Mouse (Mus musculus) heart, embryonic 12.5 days (tissue): ENCODE measurements around the gene Mroh2a. TPM values are rescaled to one million over a fixed set of nuclear protein-coding genes. Genes with fewer than 3 reads are reported as not detected.

Experiments used
- ATAC-seq: fragments of 200-750 bp; cut with Nextera tagmentation; 2 replicates; pipeline ENCODE4 v1.8.0; 2017; ENCODE audit warnings: moderate TSS enrichment, moderate library complexity; ENCODE audit not compliant: insufficient number of reproducible peaks, low FRiP score
- H3K27ac ChIP-seq: fragments of 300-500 bp; sonication (generic); 2 replicates; pipeline ENCODE4 v1.5.1; 2016; ENCODE audit warnings: mild to moderate bottlenecking, moderate library complexity; ENCODE audit not compliant: poor library complexity, severe bottlenecking
- H3K27me3 ChIP-seq: fragments of 300-500 bp; sonication (generic); replicated peaks from 2 replicates; pipeline ENCODE4 v1.6.1; 2016; ENCODE audit warnings: mild to moderate bottlenecking, moderate library complexity
- H3K36me3 ChIP-seq: fragments of 300-500 bp; sonication (generic); 2 replicates; pipeline ENCODE4 v1.6.1; 2016; ENCODE audit warnings: mild to moderate bottlenecking, moderate library complexity
- H3K4me1 ChIP-seq: fragments of 300-500 bp; sonication (generic); replicated peaks from 2 replicates; pipeline ENCODE4 v1.6.1; 2016; ENCODE audit warnings: mild to moderate bottlenecking
- H3K4me2 ChIP-seq: fragments of 300-500 bp; sonication (generic); 2 replicates; pipeline ENCODE4 v1.6.1; 2016; ENCODE audit warnings: mild to moderate bottlenecking, moderate library complexity
- H3K4me3 ChIP-seq: fragments of 300-500 bp; sonication (generic); 2 replicates; pipeline ENCODE4 v1.5.1; 2016; ENCODE audit warnings: mild to moderate bottlenecking
- H3K9ac ChIP-seq: fragments of 300-500 bp; sonication (generic); 2 replicates; pipeline ENCODE4 v1.6.1; 2016; ENCODE audit warnings: mild to moderate bottlenecking, moderate library complexity
- H3K9me3 ChIP-seq: fragments of 300-500 bp; sonication (generic); replicated peaks from 2 replicates; pipeline ENCODE4 v1.6.1; 2016; ENCODE audit warnings: mild to moderate bottlenecking, moderate library complexity
- WGBS: fragments of 180-500 bp; shearing (Covaris S2); methylation state at CpG from one replicate; pipeline ENCODE4 v1.1.7; 2016; 5-methylcytosine and 5-hydroxymethylcytosine counted together
- polyA plus RNA-seq: library from polyadenylated mRNA; unstranded; fragments of >200 nt; fragmentation: Nextera tagmentation; extraction: Ambion mirVana; gene quantifications from 2 replicates; pipeline ENCODE4 v1.2.1, GENCODE M21; 2016

The Mroh2a gene
- polyA plus RNA-seq, 1 experiment from 2014 or later = 0.56 TPM

DNA sequence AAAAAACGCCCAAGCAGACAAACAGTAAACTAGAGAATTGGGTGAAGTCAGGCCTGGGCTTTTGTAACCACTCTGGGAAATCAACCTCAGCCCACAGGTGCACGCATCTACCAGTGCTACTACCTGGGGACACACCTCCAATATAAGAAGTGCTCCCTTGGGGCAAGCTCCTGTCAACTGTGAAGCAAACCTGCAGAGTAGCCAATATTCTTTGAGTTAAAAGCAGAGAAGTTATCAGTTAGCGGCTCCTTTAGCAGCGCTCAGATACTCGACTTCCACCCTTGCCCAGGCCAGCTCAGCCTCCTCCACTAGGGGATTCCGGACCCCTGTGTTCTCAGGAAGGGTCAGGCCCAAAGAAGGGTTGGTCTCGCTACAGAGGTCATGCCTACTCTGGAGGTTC is 34.9 kb downstream of the Mroh2a start:
- no peaks in the 10 kb centered on the region for H3K27me3 ChIP-seq
- peaks cover 35% of the 10 kb centered on the region for H3K4me1 ChIP-seq
- no peak overlapping the region for H3K4me3 ChIP-seq
- WGBS = 83% methylated on average over 7 of the region's 7 CpGs
- H3K27ac ChIP-seq = no peak overlapping the region
- ATAC-seq = 0 out of 2 replicates have a peak, but pooled peaks have one; percentile 0
- H3K4me2 ChIP-seq = no peak overlapping the region
- peaks cover 72% of the 10 kb centered on the region for H3K36me3 ChIP-seq
- no peak overlapping the region for H3K9ac ChIP-seq
- H3K9me3 ChIP-seq = peaks cover 20% of the 10 kb centered on the region

DNA sequence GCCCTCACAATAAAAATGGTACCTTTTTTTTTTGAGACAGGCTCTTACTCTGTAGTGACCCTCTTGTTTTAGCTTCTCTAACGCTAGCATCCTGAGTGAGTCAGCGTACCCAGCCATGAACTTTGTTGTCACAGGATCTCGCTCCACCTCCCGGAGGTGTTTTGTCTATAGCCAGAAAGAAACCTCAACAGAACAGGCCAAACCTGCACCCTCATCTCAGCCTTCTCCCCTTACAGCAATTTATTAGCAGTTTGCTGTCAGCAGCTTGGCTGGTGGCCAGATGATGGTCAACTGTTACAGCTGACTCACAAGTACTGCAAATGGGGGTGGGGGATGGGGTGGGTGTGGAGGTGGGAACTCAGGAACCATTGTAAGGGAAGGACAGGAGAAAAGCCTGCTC is 35.5 kb downstream of the Mroh2a start:
- Histone ChIP-seq H3K4me1 (peaks cover 35% of the 10 kb centered on the region), H3K9ac (no peak overlapping the region), H3K4me2 (no peak overlapping the region), H3K36me3 (peaks cover 78% of the 10 kb centered on the region), H3K4me3 (no peak overlapping the region), H3K27me3 (no peaks in the 10 kb centered on the region), H3K27ac (no peak overlapping the region), H3K9me3 (peaks cover 16% of the 10 kb centered on the region)
- 75% methylated on average over 4 of the region's 4 CpGs for WGBS
- ATAC-seq = peak; percentile 5; the same call in 1 of the 2 replicates

DNA sequence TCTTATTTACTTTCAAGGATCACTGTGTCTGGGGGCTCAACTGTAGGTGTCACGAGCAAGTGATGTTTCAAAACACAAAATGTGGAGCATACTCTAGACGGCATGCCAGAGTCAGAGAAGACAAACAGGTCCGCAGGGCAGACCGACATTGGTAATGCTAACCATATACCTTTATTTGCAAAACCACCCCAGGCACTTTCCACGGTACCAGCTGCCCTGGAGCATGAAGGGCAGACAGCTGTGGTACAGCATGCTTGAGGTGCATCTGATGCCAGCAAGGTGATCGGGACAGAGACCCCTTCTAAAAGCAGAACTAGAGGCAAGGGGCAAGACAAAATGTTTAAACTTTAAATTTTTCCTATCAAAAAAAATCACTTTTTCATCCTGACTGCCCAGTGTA is 36.2 kb downstream of the Mroh2a start:
- peaks cover 85% of the 10 kb centered on the region for H3K36me3 ChIP-seq
- H3K27ac ChIP-seq = no peak overlapping the region
- no peak overlapping the region for H3K4me3 ChIP-seq
- 75% methylated on average over 6 of the region's 6 CpGs for WGBS
- H3K27me3 ChIP-seq = no peaks in the 10 kb centered on the region
- H3K9me3 ChIP-seq = peaks cover 9% of the 10 kb centered on the region
- no peak for ATAC-seq
- H3K4me1 ChIP-seq = peaks cover 35% of the 10 kb centered on the region
- no peak overlapping the region for H3K4me2 ChIP-seq
- H3K9ac ChIP-seq = no peak overlapping the region

DNA sequence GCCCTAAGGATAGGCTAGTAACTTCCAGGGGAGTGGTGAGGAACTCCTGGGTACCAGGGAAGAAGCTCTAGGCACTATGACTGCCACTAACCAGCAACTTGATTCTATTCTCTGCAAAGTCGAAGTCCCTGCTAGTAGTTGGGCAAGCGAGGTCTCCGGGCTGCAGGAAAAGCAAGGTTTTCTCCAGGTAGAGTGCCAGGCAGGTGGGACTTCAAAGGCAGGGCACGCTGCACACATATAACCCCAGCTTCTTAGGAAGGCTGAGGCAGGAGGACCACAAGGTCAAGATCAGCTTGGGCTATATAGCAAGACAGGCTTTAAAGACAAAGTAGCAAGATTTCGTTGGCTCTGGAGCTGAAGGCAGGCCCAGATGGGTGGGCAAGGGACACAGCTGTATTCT is 37.0 kb downstream of the Mroh2a start:
- 88% methylated on average over 5 of the region's 5 CpGs for WGBS
- no peak for ATAC-seq
- peaks cover 93% of the 10 kb centered on the region for H3K36me3 ChIP-seq

DNA sequence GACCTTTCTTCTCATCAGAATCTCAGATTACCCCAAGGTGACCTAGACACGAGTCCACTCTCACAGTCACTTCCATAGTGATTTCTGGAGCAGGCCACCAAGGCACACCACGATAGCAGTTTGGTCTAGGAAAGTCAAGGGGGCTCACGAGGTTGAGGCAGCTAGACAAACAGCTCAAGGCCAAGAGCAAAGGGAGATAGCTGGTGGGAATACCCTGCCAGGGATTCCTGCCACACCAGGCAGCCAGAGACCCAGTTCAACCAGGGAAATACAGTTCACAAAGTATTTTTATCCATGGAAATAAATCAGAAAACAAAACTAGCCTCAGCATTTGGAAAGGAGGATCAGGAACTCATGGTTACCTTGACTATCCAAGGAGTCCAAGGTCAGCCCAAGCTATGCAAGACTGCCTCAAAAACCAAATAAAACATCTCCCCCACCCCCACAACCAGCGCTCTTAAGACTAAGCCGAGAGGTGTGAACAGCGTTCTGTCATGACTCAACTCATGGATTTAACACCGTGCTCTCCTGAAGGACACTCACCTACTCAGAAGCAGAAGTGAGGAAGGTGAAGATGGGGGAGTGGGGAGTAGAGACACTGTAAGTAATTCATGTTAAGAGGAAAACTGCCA is 37.6 kb downstream of the Mroh2a start:
- H3K27me3 ChIP-seq = no peaks in the 10 kb centered on the region
- H3K9me3 ChIP-seq = peaks cover 3% of the 10 kb centered on the region; the same call in 1 of the 2 replicates
- H3K9ac ChIP-seq = no peak overlapping the region
- ATAC-seq = no peak
- no peak overlapping the region for H3K27ac ChIP-seq
- 78% methylated on average over 7 of the region's 7 CpGs for WGBS
- H3K4me1 ChIP-seq = peaks cover 32% of the 10 kb centered on the region
- H3K36me3 ChIP-seq = peaks cover 99% of the 10 kb centered on the region
- no peak overlapping the region for H3K4me3 ChIP-seq
- H3K4me2 ChIP-seq = no peak overlapping the region

More for the DNA sequence above, 37.0 kb downstream of the Mroh2a start:
- no peak overlapping the region for H3K4me2 ChIP-seq
- H3K4me1 ChIP-seq = peaks cover 35% of the 10 kb centered on the region
- H3K9ac ChIP-seq = no peak overlapping the region
- H3K27ac ChIP-seq = no peak overlapping the region
- H3K9me3 ChIP-seq = peaks cover 3% of the 10 kb centered on the region; the same call in 1 of the 2 replicates
- H3K27me3 ChIP-seq = no peaks in the 10 kb centered on the region
- no peak overlapping the region for H3K4me3 ChIP-seq

DNA sequence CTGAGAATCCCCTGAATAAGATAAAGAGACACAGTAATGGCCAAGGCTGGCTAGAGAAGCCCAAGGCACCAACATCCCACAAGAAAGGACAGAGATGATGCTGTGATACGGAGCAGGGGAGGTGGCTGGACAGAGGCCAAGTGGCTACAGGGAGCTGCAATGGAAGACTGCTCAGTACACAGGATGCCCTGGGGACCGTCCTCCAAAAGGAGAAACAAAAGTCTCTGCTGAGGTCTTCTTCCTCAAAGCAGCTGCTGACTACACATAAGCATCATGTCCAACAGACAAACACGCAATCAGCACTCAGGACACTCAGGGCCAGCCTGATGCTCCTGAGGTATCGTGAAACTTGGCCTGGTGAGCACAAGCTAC is 38.1 kb downstream of the Mroh2a start:
- ATAC-seq = no peak
- peaks cover 27% of the 10 kb centered on the region for H3K4me1 ChIP-seq
- peaks cover 100% of the 10 kb centered on the region for H3K36me3 ChIP-seq
- WGBS = 67% methylated on average over 4 of the region's 4 CpGs
- no peak overlapping the region for H3K4me2 ChIP-seq
- H3K4me3 ChIP-seq = no peak overlapping the region
- H3K27ac ChIP-seq = no peak overlapping the region
- H3K9me3 ChIP-seq = peaks cover 3% of the 10 kb centered on the region; the same call in 1 of the 2 replicates
- H3K27me3 ChIP-seq = no peaks in the 10 kb centered on the region
- no peak overlapping the region for H3K9ac ChIP-seq

DNA sequence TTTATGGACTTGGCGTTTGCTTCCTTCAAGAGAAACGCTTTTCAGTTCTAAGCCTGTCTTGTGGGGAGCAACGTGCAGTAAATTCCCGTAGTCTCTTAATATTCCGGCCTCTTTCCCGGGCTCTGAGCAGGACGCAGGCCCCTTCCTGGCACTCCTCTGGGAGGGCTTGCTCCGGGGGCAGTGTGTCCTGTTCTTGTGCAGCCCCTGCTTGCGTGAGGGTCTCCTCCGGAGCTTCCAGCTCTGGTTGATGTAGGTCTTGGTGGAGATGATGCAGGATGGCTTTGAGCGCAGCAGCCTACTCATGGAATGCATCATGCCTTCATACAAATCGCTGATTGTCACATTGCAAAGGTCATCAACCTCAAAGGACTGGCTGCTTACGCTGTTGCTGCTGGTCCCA is 39.3 kb downstream of the Mroh2a start:
- ATAC-seq = no peak
- Histone ChIP-seq H3K36me3 (peaks cover 91% of the 10 kb centered on the region), H3K27me3 (no peaks in the 10 kb centered on the region), H3K4me2 (no peak overlapping the region), H3K9me3 (no peaks in the 10 kb centered on the region), H3K4me1 (peaks cover 24% of the 10 kb centered on the region), H3K4me3 (no peak overlapping the region), H3K9ac (no peak overlapping the region), H3K27ac (no peak overlapping the region)
- WGBS = 86% methylated on average over 13 of the region's 13 CpGs

DNA sequence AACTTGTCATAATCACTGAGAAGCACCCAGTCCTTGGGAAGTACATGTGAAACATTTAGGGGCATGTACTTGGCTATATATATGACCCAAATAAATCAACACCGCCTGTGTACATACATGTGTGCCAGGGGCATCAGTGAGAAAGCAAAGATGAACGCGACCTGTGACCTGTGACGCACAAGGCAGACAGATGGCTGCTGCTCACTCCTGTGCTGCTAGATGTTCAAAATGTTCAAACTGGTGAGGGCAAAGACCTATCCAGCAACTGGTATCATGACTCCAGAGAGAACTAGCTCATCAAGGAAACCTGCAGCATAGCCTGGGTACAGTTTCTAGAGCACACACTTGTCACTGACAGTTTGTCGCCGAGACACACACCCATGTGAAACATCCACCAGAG is 40.7 kb downstream of the Mroh2a start:
- H3K36me3 ChIP-seq = peaks cover 91% of the 10 kb centered on the region
- H3K4me2 ChIP-seq = no peak overlapping the region
- H3K27ac ChIP-seq = no peak overlapping the region
- H3K4me3 ChIP-seq = no peak overlapping the region
- 91% methylated on average over 6 of the region's 6 CpGs for WGBS
- H3K4me1 ChIP-seq = peaks cover 17% of the 10 kb centered on the region
- H3K9ac ChIP-seq = no peak overlapping the region
- no peak for ATAC-seq
- no peaks in the 10 kb centered on the region for H3K27me3 ChIP-seq
- no peaks in the 10 kb centered on the region for H3K9me3 ChIP-seq

DNA sequence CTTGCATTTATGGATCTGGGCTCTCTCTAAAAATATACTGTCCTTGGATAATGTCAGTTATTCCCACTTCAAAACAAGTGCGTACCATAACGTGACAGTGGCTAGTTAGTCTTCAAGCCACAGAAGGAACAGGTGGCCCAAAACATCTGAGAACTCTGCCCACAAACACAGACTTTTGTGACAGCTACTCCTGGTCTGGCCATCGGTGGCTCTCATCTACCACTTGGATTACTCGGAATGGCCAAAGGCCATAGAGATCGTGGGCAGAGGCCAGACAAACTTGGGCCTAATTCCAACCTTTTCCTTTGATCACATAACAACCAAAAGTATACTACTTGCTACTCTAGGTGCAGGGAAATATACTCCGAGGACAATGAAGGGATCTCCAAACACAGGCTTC is 41.3 kb downstream of the Mroh2a start:
- H3K4me1 ChIP-seq = peaks cover 11% of the 10 kb centered on the region; the same call in 1 of the 2 replicates
- H3K9ac ChIP-seq = no peak overlapping the region
- no peak overlapping the region for H3K27ac ChIP-seq
- no peak for ATAC-seq
- H3K9me3 ChIP-seq = no peaks in the 10 kb centered on the region
- no peaks in the 10 kb centered on the region for H3K27me3 ChIP-seq
- H3K4me2 ChIP-seq = no peak overlapping the region
- WGBS = 85% methylated on average over 6 of the region's 6 CpGs
- H3K4me3 ChIP-seq = no peak overlapping the region
- peaks cover 91% of the 10 kb centered on the region for H3K36me3 ChIP-seq

DNA sequence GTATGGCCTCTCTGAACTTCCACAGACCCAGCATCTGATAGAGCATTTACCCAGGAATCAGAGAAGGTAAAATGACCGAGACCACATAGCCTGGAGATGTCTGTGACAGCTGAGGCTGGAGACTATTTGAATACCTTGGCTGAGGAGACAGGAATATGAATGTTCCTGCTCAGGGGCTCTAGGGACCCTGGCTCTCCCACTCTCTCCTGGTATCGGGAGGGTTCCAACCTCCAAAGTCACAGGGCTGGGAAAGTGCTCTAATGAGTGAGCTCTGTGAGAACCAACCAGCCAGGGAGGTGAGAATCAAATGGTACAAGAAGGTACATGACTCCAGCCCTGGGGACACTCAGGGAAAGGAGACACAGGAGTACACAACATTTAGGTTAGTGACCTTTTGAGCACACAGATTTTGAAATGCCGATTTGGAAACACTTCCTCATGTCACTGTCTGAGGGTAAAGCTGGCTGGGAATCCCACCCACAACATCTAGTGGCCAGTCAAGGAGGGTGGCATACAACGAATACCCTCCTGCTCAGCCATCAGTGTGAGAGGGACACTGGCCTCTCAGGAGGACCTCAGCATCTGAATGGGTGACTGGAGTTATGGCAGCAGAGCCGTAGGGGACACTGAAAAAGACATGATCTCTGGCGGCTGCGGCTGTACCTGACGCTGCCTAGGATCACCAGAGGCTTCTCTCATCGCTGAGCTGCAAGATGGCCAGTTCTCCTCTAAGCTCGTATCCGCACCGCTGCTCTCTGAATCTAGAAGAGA is 42.9 kb downstream of the Mroh2a start:
- Histone ChIP-seq H3K9me3 (no peaks in the 10 kb centered on the region), H3K27me3 (no peaks in the 10 kb centered on the region), H3K4me3 (no peak overlapping the region), H3K4me1 (peaks cover 9% of the 10 kb centered on the region; the same call in 1 of the 2 replicates), H3K9ac (no peak overlapping the region), H3K4me2 (no peak overlapping the region), H3K36me3 (peaks cover 90% of the 10 kb centered on the region), H3K27ac (no peak overlapping the region)
- no peak for ATAC-seq
- 87% methylated on average over 12 of the region's 12 CpGs for WGBS

DNA sequence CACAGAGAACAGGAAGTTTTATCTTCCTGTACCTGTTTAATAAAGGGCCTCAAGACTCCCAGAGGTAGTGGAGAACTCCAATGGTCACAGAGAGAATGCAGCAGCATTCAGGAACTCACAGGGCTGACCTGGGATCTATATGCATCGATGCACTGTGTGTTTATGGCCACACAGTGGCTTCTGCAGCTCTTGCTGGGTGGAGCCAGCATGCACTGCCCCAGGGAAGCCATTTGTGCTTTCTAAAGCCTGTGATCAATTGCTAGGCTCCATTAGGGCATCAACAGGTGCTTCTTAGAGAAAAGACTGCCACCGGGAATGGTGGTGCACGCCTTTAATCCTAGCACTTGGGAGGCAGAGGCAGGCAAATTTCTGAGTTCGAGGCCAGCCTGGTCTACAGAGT is 46.1 kb downstream of the Mroh2a start:
- H3K27me3 ChIP-seq = no peaks in the 10 kb centered on the region
- no peak for ATAC-seq
- H3K36me3 ChIP-seq = peaks cover 69% of the 10 kb centered on the region
- H3K4me1 ChIP-seq = peaks cover 23% of the 10 kb centered on the region
- H3K4me3 ChIP-seq = no peak overlapping the region
- H3K27ac ChIP-seq = no peak overlapping the region
- H3K9ac ChIP-seq = no peak overlapping the region
- no peaks in the 10 kb centered on the region for H3K9me3 ChIP-seq
- WGBS = 66% methylated on average over 4 of the region's 4 CpGs
- no peak overlapping the region for H3K4me2 ChIP-seq
